Comparison of ENCODE assay signal across 9 mouse cellular contexts in genomic region chr8:70887669-70888068, GRCm38 (mm10). TPM values are rescaled to one million over a fixed set of nuclear protein-coding genes. Genes with fewer than 3 reads are reported as not detected.
A peak's percentile ranks its signal among the peaks of the same experiment; 100 is the strongest.
DNase-seq lines count a peak whose midpoint lies in the region; ATAC-seq and TF ChIP-seq lines count a peak whose summit lies in the region.
"Had no signal": no experiment of that assay in that cellular context is flagged by ENCODE, and none has a peak within 500 bp of the region (broad histone marks: within the 10 kb centered on the region; RNA-seq: fewer than 3 reads in every experiment).

No protein-coding gene starts in this region.

- H3K36me3 ChIP-seq in hindbrain, embryonic 15.5 days = no peaks in the 10 kb centered on the region
- H3K36me3 ChIP-seq in neural tube, embryonic 12.5 days = 0 out of 2 replicates have a peak, but pooled peaks cover 2% of the 10 kb centered on the region

- no peaks in the 10 kb centered on the region for H3K9me3 ChIP-seq in hindbrain, embryonic 15.5 days
- H3K9me3 ChIP-seq in neural tube, embryonic 12.5 days = no peaks in the 10 kb centered on the region

- ATAC-seq in hindbrain, embryonic 15.5 days (ENCODE audit: low FRiP score, low read depth) = no peak
- peak; percentile 64 for ATAC-seq in neural tube, embryonic 12.5 days (ENCODE audit: low FRiP score, low read depth)

- peaks cover 8% of the 10 kb centered on the region for H3K4me1 ChIP-seq in hindbrain, embryonic 15.5 days (replicated peaks)
- peaks cover 15% of the 10 kb centered on the region for H3K4me1 ChIP-seq in neural tube, embryonic 12.5 days

- H3K4me3 ChIP-seq in layer of hippocampus, adult 2 months = peak overlapping the region; percentile 7; the same call in 1 of the 2 replicates
- peak overlapping the region; percentile 16; the same call in 1 of the 2 replicates for H3K4me3 ChIP-seq in hindbrain, embryonic 15.5 days
- peak overlapping the region; percentile 22; the same call in 1 of the 2 replicates for H3K4me3 ChIP-seq in neural tube, embryonic 12.5 days

- H3K27ac ChIP-seq in layer of hippocampus, adult 2 months = no peak overlapping the region
- H3K27ac ChIP-seq in hindbrain, embryonic 15.5 days (replicated peaks) = no peak overlapping the region
- no peak overlapping the region for H3K27ac ChIP-seq in neural tube, embryonic 12.5 days

- H3K9ac ChIP-seq in hindbrain, embryonic 15.5 days = no peak overlapping the region
- H3K9ac ChIP-seq in neural tube, embryonic 12.5 days = peak overlapping the region; percentile 35; the same call in 1 of the 2 replicates

- H3K27me3 ChIP-seq in hindbrain, embryonic 15.5 days = peaks cover 26% of the 10 kb centered on the region
- peaks cover 54% of the 10 kb centered on the region for H3K27me3 ChIP-seq in neural tube, embryonic 12.5 days (replicated peaks)

- 1% methylated on average over 16 of the region's 18 CpGs for WGBS in hindbrain, embryonic 15.5 days
- WGBS in neural tube, embryonic 12.5 days = 5% methylated on average over 18 of the region's 18 CpGs

- DNase-seq in layer of hippocampus, adult 2 months (ENCODE audit: low spot score in 2 of 2) = peak in 1 of 2 experiments; percentile 46
- no peak for DNase-seq in layer of hippocampus, postnatal 25 days (ENCODE audit: extremely low spot score in 1 of 2, low spot score in 1 of 2)
- peak; percentile 59 for DNase-seq in embryo, embryonic 9.5 days (ENCODE audit: extremely low spot score)
- no peak for DNase-seq in kidney, postnatal 10 days
- DNase-seq in yolk sac, embryonic 10.5 days (ENCODE audit: low spot score) = no peak
- no peak for DNase-seq in cerebellum, adult 8-10 months

- H3K4me2 ChIP-seq in hindbrain, embryonic 15.5 days = peak overlapping the region; percentile 19
- peak overlapping the region; percentile 49 for H3K4me2 ChIP-seq in neural tube, embryonic 12.5 days (replicated peaks)

- no peak for TF ChIP-seq CTCF in layer of hippocampus, adult 2 months (conservative IDR thresholded peaks at IDR 0.05)

RNA-seq across cellular contexts. Expression of gene Slc5a5, which starts 4.9 kb away (rescaled TPM):
- 1 to 10 TPM; 5.9 to 8.0 TPM for total RNA-seq in layer of hippocampus, adult 2 months (2021)
- 10 to 100 TPM in 1 of 2 experiments, 1 to 10 TPM in 1; 6.9 to 10.5 TPM for total RNA-seq in layer of hippocampus, postnatal 25 days (2021)
- 1.7 and 1.9 TPM in 2 replicates for polyA plus RNA-seq in hindbrain, embryonic 15.5 days (2015; fragmentation: Nextera tagmentation; extraction: Ambion mirVana)
- polyA plus RNA-seq in neural tube, embryonic 12.5 days (2016; fragmentation: Nextera tagmentation; extraction: Ambion mirVana) = 0.91 and 1.5 TPM in 2 replicates
- polyA plus RNA-seq: heart, embryonic 14.5 days had no signal

RNA-seq across cellular contexts. Expression of gene Rpl18a, which starts 9.5 kb away (rescaled TPM):
- 100 to 1,000 TPM; 698 to 704 TPM for total RNA-seq in layer of hippocampus, adult 2 months (2021)
- total RNA-seq in layer of hippocampus, postnatal 25 days (2021) = 100 to 1,000 TPM; 634 to 770 TPM
- polyA plus RNA-seq in hindbrain, embryonic 15.5 days (2015; fragmentation: Nextera tagmentation; extraction: Ambion mirVana) = 2,082 and 2,226 TPM in 2 replicates
- 2,364 and 2,595 TPM in 2 replicates for polyA plus RNA-seq in neural tube, embryonic 12.5 days (2016; fragmentation: Nextera tagmentation; extraction: Ambion mirVana)

RNA-seq across cellular contexts. Expression of gene Ccdc124, which starts 13.9 kb away (rescaled TPM):
- total RNA-seq in layer of hippocampus, adult 2 months (2021) = 10 to 100 TPM; 82.2 to 88.9 TPM
- total RNA-seq in layer of hippocampus, postnatal 25 days (2021) = 10 to 100 TPM; 92.7 to 95.6 TPM
- 166 and 176 TPM in 2 replicates for polyA plus RNA-seq in hindbrain, embryonic 15.5 days (2015; fragmentation: Nextera tagmentation; extraction: Ambion mirVana)
- 142 and 145 TPM in 2 replicates for polyA plus RNA-seq in neural tube, embryonic 12.5 days (2016; fragmentation: Nextera tagmentation; extraction: Ambion mirVana)

RNA-seq across cellular contexts. Expression of gene Map1s, which starts 18.1 kb away (rescaled TPM):
- 10 to 100 TPM; 97.0 to 98.1 TPM for total RNA-seq in layer of hippocampus, adult 2 months (2021)
- 10 to 100 TPM; 87.7 to 94.2 TPM for total RNA-seq in layer of hippocampus, postnatal 25 days (2021)
- polyA plus RNA-seq in hindbrain, embryonic 15.5 days (2015; fragmentation: Nextera tagmentation; extraction: Ambion mirVana) = 62.0 and 68.5 TPM in 2 replicates
- polyA plus RNA-seq in neural tube, embryonic 12.5 days (2016; fragmentation: Nextera tagmentation; extraction: Ambion mirVana) = 59.3 and 62.6 TPM in 2 replicates

RNA-seq across cellular contexts. Expression of gene Kcnn1, which starts 24.6 kb away (rescaled TPM):
- 10 to 100 TPM; 17.4 to 18.3 TPM for total RNA-seq in layer of hippocampus, adult 2 months (2021)
- 10 to 100 TPM; 19.4 to 22.4 TPM for total RNA-seq in layer of hippocampus, postnatal 25 days (2021)
- polyA plus RNA-seq in hindbrain, embryonic 15.5 days (2015; fragmentation: Nextera tagmentation; extraction: Ambion mirVana) = 19.2 and 19.8 TPM in 2 replicates
- polyA plus RNA-seq in neural tube, embryonic 12.5 days (2016; fragmentation: Nextera tagmentation; extraction: Ambion mirVana) = 24.8 and 26.4 TPM in 2 replicates
